In the genomic region with DNA sequence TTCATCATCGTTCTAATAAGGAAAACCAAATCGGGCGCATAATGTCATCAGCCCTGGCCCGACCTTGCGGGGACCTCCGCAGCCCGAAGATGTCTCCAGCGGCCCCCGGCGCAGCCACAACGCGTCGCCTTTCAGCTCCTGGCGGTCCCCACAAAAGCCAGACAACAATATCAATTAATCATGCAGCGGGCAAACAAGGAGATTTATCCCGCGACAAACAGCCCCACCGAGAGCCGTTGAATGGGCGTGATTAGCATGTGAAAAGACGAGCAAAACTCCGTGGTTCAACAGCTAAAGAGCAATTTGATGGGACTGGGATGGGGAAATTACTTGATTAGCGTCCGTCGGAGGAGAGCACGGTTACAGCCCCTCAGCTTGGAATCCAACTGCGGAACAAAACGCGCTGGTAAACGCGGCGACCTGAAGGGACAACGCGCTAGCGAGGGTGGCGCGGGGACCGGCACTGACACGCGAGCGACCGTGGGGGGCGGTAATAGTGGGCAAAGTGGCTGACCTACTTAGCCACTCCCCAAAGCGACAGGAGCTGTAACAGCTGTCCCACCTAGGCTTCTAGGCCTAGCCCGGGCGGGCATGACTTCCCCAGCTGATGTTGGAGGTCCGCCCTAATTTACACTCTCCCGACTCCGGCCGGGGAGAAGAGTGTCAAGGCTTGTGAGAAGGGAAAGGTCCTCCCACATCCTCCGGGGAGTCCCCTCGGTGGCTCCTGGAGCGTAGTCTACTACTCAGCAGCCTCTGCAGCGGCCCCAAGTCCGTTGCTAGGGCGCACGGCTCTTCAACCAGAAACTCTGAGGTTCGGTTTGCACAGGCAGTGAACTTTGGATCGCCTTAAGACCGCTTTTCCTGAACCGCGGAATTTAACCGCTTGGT, we compare ENCODE assay signal across 8 mouse cellular contexts. TPM values are rescaled to one million over a fixed set of nuclear protein-coding genes. Genes with fewer than 3 reads are reported as not detected.
DNase-seq lines count a peak whose midpoint lies in the region; ATAC-seq and TF ChIP-seq lines count a peak whose summit lies in the region.

No protein-coding gene starts in this region.

- H3K9me3 ChIP-seq in heart, embryonic 16.5 days (replicated peaks; ENCODE audit: control insufficient read depth, low read length) = no peaks in the 10 kb centered on the region
- no peaks in the 10 kb centered on the region for H3K9me3 ChIP-seq in kidney, postnatal 0 days (replicated peaks; ENCODE audit: low read length)
- no peaks in the 10 kb centered on the region for H3K9me3 ChIP-seq in midbrain, embryonic 13.5 days

- no peak overlapping the region for H3K9ac ChIP-seq in heart, embryonic 16.5 days (ENCODE audit: low read length)
- no peak overlapping the region for H3K9ac ChIP-seq in kidney, postnatal 0 days (ENCODE audit: low read depth, low read length)
- H3K9ac ChIP-seq in midbrain, embryonic 13.5 days (replicated peaks) = peak overlapping the region; percentile 62

- H3K27me3 ChIP-seq in heart, embryonic 16.5 days (ENCODE audit: control insufficient read depth, insufficient read depth, low read length) = peaks cover 89% of the 10 kb centered on the region
- H3K27me3 ChIP-seq in kidney, postnatal 0 days (ENCODE audit: insufficient read depth, low read length) = peaks cover 91% of the 10 kb centered on the region
- H3K27me3 ChIP-seq in midbrain, embryonic 13.5 days = peaks cover 81% of the 10 kb centered on the region

- peak; percentile 63 for ATAC-seq in common myeloid progenitor, adult 5-6 weeks (replicated peaks; ENCODE audit: low read depth, poor library complexity, severe bottlenecking)
- no peak for ATAC-seq in heart, embryonic 16.5 days (replicated peaks; ENCODE audit: extremely low read depth, insufficient read depth, low FRiP score)
- ATAC-seq in kidney, postnatal 0 days (replicated peaks; ENCODE audit: low FRiP score, low read depth) = no peak; the same call in 1 of the 2 replicates
- ATAC-seq in midbrain, embryonic 13.5 days = peak; percentile 77

- intact Hi-C loops in left cerebral cortex, adult 2 months (cut with DNase I) = loop anchor here (2.0 to 5.0 kb wide), 6 partner anchors 112 to 1203 kb away; a partner anchor contains a TSS

- H3K4me3 ChIP-seq in left cerebral cortex, adult 2 months = peak overlapping the region; percentile 38
- H3K4me3 ChIP-seq in heart, embryonic 16.5 days (ENCODE audit: low read length) = peak overlapping the region; percentile 29
- H3K4me3 ChIP-seq in kidney, postnatal 0 days (replicated peaks; ENCODE audit: low read depth, low read length) = peak overlapping the region; percentile 14
- H3K4me3 ChIP-seq in midbrain, embryonic 13.5 days (replicated peaks) = peak overlapping the region; percentile 39

- WGBS in heart, embryonic 16.5 days = 2% methylated on average over 63 of the region's 63 CpGs
- under 1% methylated on average over 63 of the region's 63 CpGs for WGBS in kidney, postnatal 0 days
- under 1% methylated on average over 61 of the region's 63 CpGs for WGBS in midbrain, embryonic 13.5 days

- peaks cover 10% of the 10 kb centered on the region for H3K4me1 ChIP-seq in heart, embryonic 16.5 days (ENCODE audit: control insufficient read depth, insufficient read depth, low read length)
- H3K4me1 ChIP-seq in kidney, postnatal 0 days (replicated peaks; ENCODE audit: insufficient read depth, low read length) = peaks cover 11% of the 10 kb centered on the region; the same call in 1 of the 2 replicates
- H3K4me1 ChIP-seq in midbrain, embryonic 13.5 days (replicated peaks) = peaks cover 67% of the 10 kb centered on the region

- H3K36me3 ChIP-seq in heart, embryonic 16.5 days (ENCODE audit: control insufficient read depth, insufficient read depth) = no peaks in the 10 kb centered on the region
- H3K36me3 ChIP-seq in kidney, postnatal 0 days (ENCODE audit: insufficient read depth, low read length) = no peaks in the 10 kb centered on the region
- no peaks in the 10 kb centered on the region for H3K36me3 ChIP-seq in midbrain, embryonic 13.5 days

- H3K27ac ChIP-seq in left cerebral cortex, adult 2 months = peak overlapping the region; percentile 28; the same call in 1 of the 2 replicates
- no peak overlapping the region for H3K27ac ChIP-seq in heart, embryonic 16.5 days (ENCODE audit: low read length)
- no peak overlapping the region for H3K27ac ChIP-seq in kidney, postnatal 0 days
- H3K27ac ChIP-seq in midbrain, embryonic 13.5 days = peak overlapping the region; percentile 91

- peak in 1 of 2 experiments; percentile 17 for DNase-seq in left cerebral cortex, adult 2 months (ENCODE audit: extremely low spot score in 1 of 2, low spot score in 2 of 2)
- DNase-seq in left cerebral cortex, adult 18-20 months (ENCODE audit: low spot score in 2 of 2) = no peak
- DNase-seq in kidney, postnatal 0 days (ENCODE audit: low spot score) = no peak
- no peak for DNase-seq in spleen, postnatal 36 days (ENCODE audit: low spot score in 2 of 2)
- DNase-seq in right cerebral cortex, postnatal 36 days (ENCODE audit: low spot score in 2 of 2) = no peak

- H3K4me2 ChIP-seq in heart, embryonic 16.5 days (ENCODE audit: low read depth, low read length) = peak overlapping the region; percentile 46
- H3K4me2 ChIP-seq in kidney, postnatal 0 days (ENCODE audit: low read length) = peak overlapping the region; percentile 37
- H3K4me2 ChIP-seq in midbrain, embryonic 13.5 days (replicated peaks) = peak overlapping the region; percentile 54

- TF ChIP-seq CTCF in left cerebral cortex, adult 2 months (IDR thresholded peaks at IDR 0.05) = no peak
- TF ChIP-seq CTCF in kidney, postnatal 0 days (IDR thresholded peaks at IDR 0.05; ENCODE audit: low read depth) = no peak

RNA-seq across cellular contexts. Expression of a gene that starts 21.1 kb away (rescaled TPM):
- total RNA-seq in left cerebral cortex, adult 2 months (2021) = 10 to 100 TPM; 21.6 to 24.8 TPM
- 10 to 100 TPM; 21.7 to 25.4 TPM for total RNA-seq in left cerebral cortex, adult 18-20 months (2021)
- 39.8 and 43.5 TPM in 2 replicates for total RNA-seq in common myeloid progenitor, adult 5-6 weeks (2017)
- polyA plus RNA-seq in heart, embryonic 16.5 days (2015; fragmentation: Nextera tagmentation; extraction: Ambion mirVana) = 31.1 and 32.9 TPM in 2 replicates
- 31.0 and 34.7 TPM in 2 replicates for polyA plus RNA-seq in kidney, postnatal 0 days (2015; fragmentation: Nextera tagmentation; extraction: Ambion mirVana)
- polyA plus RNA-seq in midbrain, embryonic 13.5 days (2015; fragmentation: Nextera tagmentation; extraction: Ambion mirVana) = 33.5 and 34.9 TPM in 2 replicates

Comparison
In these comparisons a context has a peak if more than half of its experiments do, and no peak if none do; other contexts are left out.
1. H3K27ac ChIP-seq: peak in left cerebral cortex, adult 2 months (single experiment) and midbrain, embryonic 13.5 days (single experiment); none in heart, embryonic 16.5 days (single experiment) and kidney, postnatal 0 days (single experiment).
2. ATAC-seq: peak in common myeloid progenitor, adult 5-6 weeks (single experiment) and midbrain, embryonic 13.5 days (single experiment); none in heart, embryonic 16.5 days (single experiment) and kidney, postnatal 0 days (single experiment).
3. Peak in every context shown above with its lines, with median percentiles within 50 percentile points of each other: H3K4me3 ChIP-seq and H3K4me2 ChIP-seq.